Mouse (Mus musculus): ENCODE data around the gene Hsp90b1. TPM values are rescaled to one million over a fixed set of nuclear protein-coding genes. Genes with fewer than 3 reads are reported as not detected.

The Hsp90b1 gene
- 459 and 488 TPM in 2 replicates for polyA plus RNA-seq (2014; fragmentation: Nextera tagmentation; extraction: Ambion mirVana)

DNA sequence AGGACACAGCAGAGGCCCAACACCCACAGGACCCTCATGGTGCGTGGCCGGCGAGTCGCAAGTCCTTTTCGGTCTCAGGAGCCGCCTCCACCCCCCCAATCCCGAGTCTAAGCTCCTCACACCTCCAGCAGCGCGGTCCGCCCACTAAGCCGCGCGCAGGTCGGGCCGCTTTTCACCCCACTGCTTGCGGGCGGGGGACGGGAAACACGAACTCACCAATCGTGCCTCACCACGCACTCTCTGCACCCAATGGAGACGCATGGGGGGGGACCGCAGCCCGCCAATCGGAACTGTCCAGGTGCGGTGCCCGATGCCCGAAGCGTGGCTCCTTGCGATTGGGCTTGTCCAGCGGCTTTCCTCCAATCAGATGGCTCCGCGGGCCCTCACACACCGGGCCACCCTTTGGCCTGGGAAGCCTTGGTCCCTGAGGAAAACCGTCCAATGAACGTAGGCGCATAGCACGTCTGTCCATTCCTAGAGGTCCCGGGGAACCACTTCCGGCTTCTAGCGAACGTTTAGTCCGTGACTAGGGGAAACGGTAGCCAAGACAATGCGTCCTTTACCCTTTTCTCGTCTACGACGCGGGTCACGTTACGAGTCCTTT lies at the start of gene Hsp90b1, which contains the start of gene Ttc41:
Gene Hsp90b1, minus strand, starts transcription at position 192 of the 604 bp plus-strand sequence.
Gene Ttc41, plus strand, starts transcription at position 494 of the 604 bp plus-strand sequence.
- H3K27ac ChIP-seq (ENCODE audit: low read depth), result peak within 1 kb of the TSS; percentile 96
- no peaks in the 10 kb centered on the region for H3K27me3 ChIP-seq (replicated peaks; ENCODE audit: control insufficient read depth, insufficient read depth, low read length)
- peaks cover 36% of the 10 kb centered on the region for H3K36me3 ChIP-seq (ENCODE audit: control insufficient read depth, insufficient read depth, low read length)
- WGBS, result under 1% methylated on average over 51 of the region's 51 CpGs
- peak; percentile 96 for DNase-seq (ENCODE audit: low spot score)
- H3K9ac ChIP-seq (ENCODE audit: low read length), result peak within 1 kb of the TSS; percentile 98
- peak; percentile 97 for ATAC-seq (replicated peaks; ENCODE audit: low FRiP score, low TSS enrichment, low read depth)
- peaks cover 33% of the 10 kb centered on the region for H3K4me1 ChIP-seq (replicated peaks; ENCODE audit: control insufficient read depth, insufficient read depth, low read length)
- peak within 1 kb of the TSS; percentile 98 for H3K4me3 ChIP-seq (ENCODE audit: low read depth, low read length)
- peak within 1 kb of the TSS; percentile 70 for H3K4me2 ChIP-seq (ENCODE audit: low read length)
- no peaks in the 10 kb centered on the region for H3K9me3 ChIP-seq (ENCODE audit: control insufficient read depth, low read length)

DNA sequence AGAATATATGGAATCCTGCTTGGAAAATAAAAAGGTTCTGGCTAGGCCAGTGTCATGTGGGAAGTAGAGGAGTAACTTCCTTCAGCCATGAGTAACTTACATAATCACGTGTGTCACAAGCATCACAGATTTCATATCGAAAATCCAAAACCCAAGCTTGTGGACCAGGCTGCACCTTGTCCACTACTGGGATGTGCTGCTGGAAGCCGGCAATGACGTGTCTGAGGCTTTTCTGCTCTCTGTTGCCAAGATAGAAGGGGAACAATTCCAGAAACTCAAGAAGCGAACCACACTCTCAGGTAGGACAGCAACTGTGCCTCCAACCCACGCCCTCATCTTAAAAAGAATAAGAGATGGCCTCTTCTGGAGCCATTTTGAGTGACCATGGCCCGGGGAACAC lies 39.0 kb upstream of the Hsp90b1 start:
- Histone ChIP-seq H3K4me3 (ENCODE audit: low read depth, low read length) (no peak overlapping the region), H3K4me1 (replicated peaks; ENCODE audit: control insufficient read depth, insufficient read depth, low read length) (no peaks in the 10 kb centered on the region), H3K9me3 (ENCODE audit: control insufficient read depth, low read length) (no peaks in the 10 kb centered on the region), H3K36me3 (ENCODE audit: control insufficient read depth, insufficient read depth, low read length) (no peaks in the 10 kb centered on the region), H3K27ac (ENCODE audit: low read depth) (no peak overlapping the region), H3K9ac (ENCODE audit: low read length) (no peak overlapping the region), H3K4me2 (ENCODE audit: low read length) (no peak overlapping the region), H3K27me3 (replicated peaks; ENCODE audit: control insufficient read depth, insufficient read depth, low read length) (no peaks in the 10 kb centered on the region)
- DNase-seq (ENCODE audit: low spot score), result peak; percentile 31
- ATAC-seq (replicated peaks; ENCODE audit: low FRiP score, low TSS enrichment, low read depth), result no peak
- WGBS, result 84% methylated on average over 7 of the region's 7 CpGs

DNA sequence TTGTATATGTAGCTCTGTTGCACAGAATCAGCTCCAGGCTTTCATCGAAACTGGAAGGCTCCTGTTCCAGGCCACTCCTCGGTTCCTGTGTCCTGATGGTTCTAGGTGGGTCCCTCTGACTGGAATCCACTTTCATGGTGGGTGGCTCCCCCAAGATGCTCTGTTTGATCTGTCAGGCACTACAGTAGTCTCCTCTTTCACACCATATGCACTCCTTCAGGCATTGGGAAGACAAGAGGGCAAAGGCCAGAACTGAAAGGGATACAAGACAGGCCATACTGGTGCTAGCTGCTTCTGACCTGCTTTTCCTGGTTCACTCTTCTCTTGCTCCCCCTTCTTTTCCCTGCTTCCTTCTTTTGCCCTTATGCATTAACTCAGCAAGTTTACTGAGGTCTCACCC lies 37.6 kb upstream of the Hsp90b1 start:
- ATAC-seq (replicated peaks; ENCODE audit: low FRiP score, low TSS enrichment, low read depth) (no peak), DNase-seq (ENCODE audit: low spot score) (peak; percentile 24)
- H3K4me2 ChIP-seq (ENCODE audit: low read length), result no peak overlapping the region
- H3K4me1 ChIP-seq (replicated peaks; ENCODE audit: control insufficient read depth, insufficient read depth, low read length), result no peaks in the 10 kb centered on the region
- no peaks in the 10 kb centered on the region for H3K36me3 ChIP-seq (ENCODE audit: control insufficient read depth, insufficient read depth, low read length)
- WGBS, result 91% methylated on average over 2 of the region's 2 CpGs
- no peak overlapping the region for H3K9ac ChIP-seq (ENCODE audit: low read length)
- H3K9me3 ChIP-seq (ENCODE audit: control insufficient read depth, low read length), result no peaks in the 10 kb centered on the region
- no peaks in the 10 kb centered on the region for H3K27me3 ChIP-seq (replicated peaks; ENCODE audit: control insufficient read depth, insufficient read depth, low read length)
- no peak overlapping the region for H3K4me3 ChIP-seq (ENCODE audit: low read depth, low read length)
- no peak overlapping the region for H3K27ac ChIP-seq (ENCODE audit: low read depth)

DNA sequence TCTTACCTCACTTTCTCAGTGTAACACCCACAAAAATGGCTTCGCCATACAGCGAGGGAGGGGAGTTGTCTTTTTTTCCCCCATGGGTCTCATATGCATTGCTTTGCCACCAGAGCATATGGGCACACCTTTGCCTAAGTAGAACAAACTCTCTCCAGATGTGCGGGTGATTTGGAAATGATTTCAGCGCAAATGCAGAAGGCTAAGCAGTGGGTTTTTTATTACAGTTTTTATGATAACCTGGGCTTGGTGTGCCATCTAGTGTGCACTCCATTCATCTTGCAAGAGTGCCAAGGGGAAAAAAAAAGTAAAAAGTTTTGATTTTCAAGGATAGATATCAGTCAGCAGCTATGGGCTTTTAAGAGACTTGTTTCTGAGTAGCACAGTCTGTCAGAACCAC lies 29.7 kb upstream of the Hsp90b1 start:
- Histone ChIP-seq H3K36me3 (ENCODE audit: control insufficient read depth, insufficient read depth, low read length) (no peaks in the 10 kb centered on the region), H3K4me2 (ENCODE audit: low read length) (no peak overlapping the region), H3K27ac (ENCODE audit: low read depth) (no peak overlapping the region), H3K4me3 (ENCODE audit: low read depth, low read length) (no peak overlapping the region), H3K9ac (ENCODE audit: low read length) (no peak overlapping the region), H3K27me3 (replicated peaks; ENCODE audit: control insufficient read depth, insufficient read depth, low read length) (no peaks in the 10 kb centered on the region), H3K4me1 (replicated peaks; ENCODE audit: control insufficient read depth, insufficient read depth, low read length) (no peaks in the 10 kb centered on the region), H3K9me3 (ENCODE audit: control insufficient read depth, low read length) (no peaks in the 10 kb centered on the region)
- 77% methylated on average over 4 of the region's 4 CpGs for WGBS
- no peak for ATAC-seq (replicated peaks; ENCODE audit: low FRiP score, low TSS enrichment, low read depth)
- peak; percentile 43 for DNase-seq (ENCODE audit: low spot score)

DNA sequence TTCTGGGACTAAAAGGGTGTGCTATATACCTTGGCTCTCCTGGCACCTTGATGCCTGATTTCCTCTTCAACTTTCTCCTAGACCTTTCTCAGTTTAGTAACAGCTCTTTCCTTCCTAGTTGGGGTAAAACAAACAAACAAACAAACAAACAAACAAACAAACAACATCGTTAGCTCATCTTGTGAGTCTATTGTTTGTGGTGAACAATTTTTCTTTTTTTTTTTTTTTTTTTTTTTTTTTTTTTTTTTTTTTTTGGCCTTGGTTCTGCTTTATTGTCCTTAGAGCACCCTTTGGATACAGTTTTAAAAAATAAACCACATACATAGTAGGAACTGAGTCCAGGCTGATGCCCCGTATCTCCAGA lies 26.2 kb upstream of the Hsp90b1 start:
- Histone ChIP-seq H3K4me1 (replicated peaks; ENCODE audit: control insufficient read depth, insufficient read depth, low read length) (0 out of 2 replicates have a peak, but pooled peaks cover 9% of the 10 kb centered on the region), H3K36me3 (ENCODE audit: control insufficient read depth, insufficient read depth, low read length) (no peaks in the 10 kb centered on the region), H3K9me3 (ENCODE audit: control insufficient read depth, low read length) (no peaks in the 10 kb centered on the region), H3K9ac (ENCODE audit: low read length) (no peak overlapping the region), H3K27ac (ENCODE audit: low read depth) (no peak overlapping the region), H3K4me3 (ENCODE audit: low read depth, low read length) (peak overlapping the region; percentile 44; the same call in 1 of the 2 replicates), H3K4me2 (ENCODE audit: low read length) (no peak overlapping the region), H3K27me3 (replicated peaks; ENCODE audit: control insufficient read depth, insufficient read depth, low read length) (no peaks in the 10 kb centered on the region)
- ATAC-seq (replicated peaks; ENCODE audit: low FRiP score, low TSS enrichment, low read depth) (no peak), DNase-seq (ENCODE audit: low spot score) (no peak)
- WGBS, result 64% methylated on average over 2 of the region's 2 CpGs

DNA sequence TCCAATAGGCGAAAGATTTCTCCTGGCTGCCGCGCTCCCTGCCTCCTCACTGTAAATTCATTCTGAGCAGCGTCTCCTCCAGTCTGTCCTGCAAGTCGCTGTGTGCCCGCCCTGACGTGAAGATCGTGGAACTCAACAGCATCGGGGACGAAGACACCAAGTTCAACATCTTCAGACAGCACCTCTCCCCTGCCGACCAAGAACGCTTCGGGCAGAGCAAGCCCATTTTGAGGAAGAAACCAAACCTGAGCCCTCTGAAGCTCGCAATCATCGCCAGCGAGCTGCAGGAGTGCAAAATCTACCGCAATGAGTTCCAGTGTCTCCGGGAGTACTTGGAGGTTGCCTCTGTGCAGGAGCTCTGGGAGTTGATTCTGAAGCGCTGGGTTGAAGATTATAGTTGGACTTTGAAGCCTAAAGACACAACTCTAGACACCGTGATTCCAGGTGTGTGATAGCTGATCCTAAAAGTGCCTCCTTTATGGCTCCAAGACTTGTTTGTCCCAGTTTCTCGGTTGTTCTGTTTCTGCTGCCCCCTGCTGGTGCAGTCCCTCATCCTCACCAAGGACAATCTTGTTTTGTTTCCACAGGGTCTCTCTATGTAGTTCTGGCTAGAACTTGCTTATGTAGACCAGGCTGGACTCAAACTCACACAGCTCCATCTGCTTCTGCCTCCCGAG lies 25.7 kb upstream of the Hsp90b1 start:
- Histone ChIP-seq H3K9me3 (ENCODE audit: control insufficient read depth, low read length) (no peaks in the 10 kb centered on the region), H3K27me3 (replicated peaks; ENCODE audit: control insufficient read depth, insufficient read depth, low read length) (no peaks in the 10 kb centered on the region), H3K9ac (ENCODE audit: low read length) (peak overlapping the region; percentile 65), H3K4me1 (replicated peaks; ENCODE audit: control insufficient read depth, insufficient read depth, low read length) (0 out of 2 replicates have a peak, but pooled peaks cover 9% of the 10 kb centered on the region), H3K27ac (ENCODE audit: low read depth) (0 out of 2 replicates have a peak overlapping the region, but pooled peaks have one; percentile 38), H3K36me3 (ENCODE audit: control insufficient read depth, insufficient read depth, low read length) (no peaks in the 10 kb centered on the region), H3K4me3 (ENCODE audit: low read depth, low read length) (peak overlapping the region; percentile 44), H3K4me2 (ENCODE audit: low read length) (peak overlapping the region; percentile 65)
- ATAC-seq (replicated peaks; ENCODE audit: low FRiP score, low TSS enrichment, low read depth) (peak; percentile 59; the same call in 1 of the 2 replicates), DNase-seq (ENCODE audit: low spot score) (peak; percentile 96)
- 16% methylated on average over 22 of the region's 22 CpGs for WGBS

DNA sequence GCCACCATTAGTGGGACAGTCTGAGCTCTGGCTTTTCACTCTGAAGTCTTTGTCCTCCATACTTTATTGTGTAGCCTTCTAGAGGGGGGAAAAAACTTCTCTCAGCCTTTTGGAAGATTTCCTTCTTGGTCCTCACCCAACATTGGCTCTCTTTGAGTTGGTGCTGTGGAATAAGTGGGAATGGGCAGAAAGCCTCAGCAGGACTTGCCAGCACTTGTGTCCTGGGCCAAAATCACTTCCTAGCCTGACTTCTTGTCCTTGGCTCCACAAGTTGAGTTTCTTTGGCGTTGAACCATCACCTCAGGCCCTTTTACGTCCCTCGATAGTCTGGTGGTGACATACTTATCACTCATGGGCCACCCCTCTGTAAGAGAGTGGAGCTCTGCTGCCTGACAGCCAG lies 22.9 kb upstream of the Hsp90b1 start:
- no peak for ATAC-seq (replicated peaks; ENCODE audit: low FRiP score, low TSS enrichment, low read depth)
- Histone ChIP-seq H3K9ac (ENCODE audit: low read length) (no peak overlapping the region), H3K4me2 (ENCODE audit: low read length) (no peak overlapping the region; the same call in 1 of the 2 replicates), H3K4me3 (ENCODE audit: low read depth, low read length) (no peak overlapping the region), H3K9me3 (ENCODE audit: control insufficient read depth, low read length) (no peaks in the 10 kb centered on the region), H3K27me3 (replicated peaks; ENCODE audit: control insufficient read depth, insufficient read depth, low read length) (no peaks in the 10 kb centered on the region), H3K36me3 (ENCODE audit: control insufficient read depth, insufficient read depth, low read length) (no peaks in the 10 kb centered on the region), H3K4me1 (replicated peaks; ENCODE audit: control insufficient read depth, insufficient read depth, low read length) (0 out of 2 replicates have a peak, but pooled peaks cover 9% of the 10 kb centered on the region), H3K27ac (ENCODE audit: low read depth) (peak overlapping the region; percentile 44; the same call in 1 of the 2 replicates)
- 82% methylated on average over 3 of the region's 3 CpGs for WGBS
- DNase-seq (ENCODE audit: low spot score), result no peak

DNA sequence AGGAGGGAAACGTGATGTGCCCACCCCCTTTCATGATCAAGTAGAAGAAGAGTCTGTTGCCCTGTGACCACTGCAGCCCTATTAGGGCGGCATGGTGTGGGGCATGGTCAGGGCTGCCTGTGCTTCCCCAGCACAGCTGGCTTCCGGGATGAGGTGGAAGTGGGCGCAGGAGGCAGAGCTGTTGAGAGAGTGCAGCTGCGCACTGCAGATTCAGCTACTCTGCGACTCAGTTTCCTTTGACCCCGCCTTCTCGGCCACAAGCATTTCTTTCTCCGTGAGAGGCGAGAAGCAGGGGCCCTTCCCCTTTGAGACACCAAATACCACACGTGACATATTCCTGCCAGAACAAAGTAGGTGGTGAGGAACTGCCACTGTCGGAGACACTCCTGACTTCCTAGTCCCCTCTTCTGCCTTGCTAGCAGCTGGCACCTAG lies 22.3 kb upstream of the Hsp90b1 start:
- WGBS, result 3% methylated on average over 12 of the region's 12 CpGs

More for the DNA sequence above, 22.3 kb upstream of the Hsp90b1 start:
- Histone ChIP-seq H3K27me3 (replicated peaks; ENCODE audit: control insufficient read depth, insufficient read depth, low read length) (no peaks in the 10 kb centered on the region), H3K4me2 (ENCODE audit: low read length) (peak overlapping the region; percentile 58), H3K4me3 (ENCODE audit: low read depth, low read length) (peak overlapping the region; percentile 17), H3K27ac (ENCODE audit: low read depth) (peak overlapping the region; percentile 44; the same call in 1 of the 2 replicates), H3K9ac (ENCODE audit: low read length) (no peak overlapping the region), H3K9me3 (ENCODE audit: control insufficient read depth, low read length) (no peaks in the 10 kb centered on the region), H3K4me1 (replicated peaks; ENCODE audit: control insufficient read depth, insufficient read depth, low read length) (0 out of 2 replicates have a peak, but pooled peaks cover 9% of the 10 kb centered on the region), H3K36me3 (ENCODE audit: control insufficient read depth, insufficient read depth, low read length) (no peaks in the 10 kb centered on the region)
- DNase-seq (ENCODE audit: low spot score) (peak; percentile 69), ATAC-seq (replicated peaks; ENCODE audit: low FRiP score, low TSS enrichment, low read depth) (peak; percentile 51; the same call in 1 of the 2 replicates)
